ENCODE assay signal across 9 mouse cellular contexts in genomic region chr16:65629186-65629585, GRCm38 (mm10).
DNase-seq lines count a peak whose midpoint lies in the region; ATAC-seq and TF ChIP-seq lines count a peak whose summit lies in the region.
"Had no signal": no experiment of that assay in that cellular context is flagged by ENCODE, and none has a peak within 500 bp of the region (broad histone marks: within the 10 kb centered on the region; RNA-seq: fewer than 3 reads in every experiment).

No protein-coding gene starts in this region.

- DNase-seq in thymus, adult 2 months = peak; percentile 27
- no peak for DNase-seq in thymus, adult 18-20 months
- DNase-seq in cerebellum, adult 11-12 months = peak; percentile 25
- peak; percentile 86 for DNase-seq in forebrain, postnatal 0 days
- peak; percentile 31 to 52 for DNase-seq in left cerebral cortex, adult 8-10 months (ENCODE audit: low spot score in 2 of 2)
- peak; percentile 96 for DNase-seq in midbrain, embryonic 11.5 days (ENCODE audit: low spot score, missing footprints)
- DNase-seq in splenic B cell, adult 2 months (ENCODE audit: low read depth, low spot score) = peak; percentile 72

- no peak for TF ChIP-seq CTCF in thymus, adult 2 months (IDR thresholded peaks at IDR 0.05; ENCODE audit: borderline replicate concordance, control insufficient read depth, extremely low read depth, insufficient read depth, low read length, poor library complexity)
- peak; percentile 74 for TF ChIP-seq CTCF in forebrain, postnatal 0 days (IDR thresholded peaks at IDR 0.05; ENCODE audit: low read depth)

- no peaks in the 10 kb centered on the region for H3K9me3 ChIP-seq in forebrain, postnatal 0 days (ENCODE audit: low read length)
- no peaks in the 10 kb centered on the region for H3K9me3 ChIP-seq in hindbrain, embryonic 16.5 days (ENCODE audit: control insufficient read depth, low read length)
- H3K9me3 ChIP-seq in midbrain, embryonic 11.5 days (ENCODE audit: control insufficient read depth, low read length) = no peaks in the 10 kb centered on the region
- H3K9me3 ChIP-seq: embryonic facial prominence, embryonic 12.5 days had no signal

- H3K36me3 ChIP-seq in thymus, adult 2 months (ENCODE audit: control insufficient read depth, insufficient read depth, low read length) = no peaks in the 10 kb centered on the region
- H3K36me3 ChIP-seq in forebrain, postnatal 0 days (ENCODE audit: insufficient read depth) = no peaks in the 10 kb centered on the region
- H3K36me3 ChIP-seq in hindbrain, embryonic 16.5 days (ENCODE audit: control insufficient read depth, insufficient read depth, low read length) = no peaks in the 10 kb centered on the region
- no peaks in the 10 kb centered on the region for H3K36me3 ChIP-seq in midbrain, embryonic 11.5 days (ENCODE audit: control insufficient read depth, insufficient read depth, low read length)
- no peaks in the 10 kb centered on the region for H3K36me3 ChIP-seq in splenic B cell, adult 2 months (ENCODE audit: control insufficient read depth, insufficient read depth, low read length, poor library complexity, severe bottlenecking)
- H3K36me3 ChIP-seq: embryonic facial prominence, embryonic 12.5 days had no signal

- ATAC-seq in forebrain, postnatal 0 days = peak; percentile 72
- ATAC-seq in hindbrain, embryonic 16.5 days = peak; percentile 67; the same call in 1 of the 2 replicates
- ATAC-seq in midbrain, embryonic 11.5 days (ENCODE audit: low FRiP score) = peak; percentile 67

- 8% methylated on average over 10 of the region's 10 CpGs for WGBS in thymus, adult 2 months
- 8% methylated on average over 10 of the region's 10 CpGs for WGBS in forebrain, postnatal 0 days
- WGBS in hindbrain, embryonic 16.5 days = 8% methylated on average over 10 of the region's 10 CpGs
- 14% methylated on average over 10 of the region's 10 CpGs for WGBS in midbrain, embryonic 11.5 days

- no peak overlapping the region for H3K9ac ChIP-seq in forebrain, postnatal 0 days
- no peak overlapping the region for H3K9ac ChIP-seq in hindbrain, embryonic 16.5 days (ENCODE audit: low read depth, low read length)
- no peak overlapping the region for H3K9ac ChIP-seq in midbrain, embryonic 11.5 days (ENCODE audit: low read length)
- H3K9ac ChIP-seq: embryonic facial prominence, embryonic 12.5 days had no signal

- H3K27me3 ChIP-seq in thymus, adult 2 months (ENCODE audit: control insufficient read depth, insufficient read depth, low read length) = no peaks in the 10 kb centered on the region
- H3K27me3 ChIP-seq in forebrain, postnatal 0 days (ENCODE audit: insufficient read depth, low read length) = no peaks in the 10 kb centered on the region
- no peaks in the 10 kb centered on the region for H3K27me3 ChIP-seq in hindbrain, embryonic 16.5 days (replicated peaks; ENCODE audit: control insufficient read depth, insufficient read depth, low read length)
- H3K27me3 ChIP-seq in midbrain, embryonic 11.5 days (ENCODE audit: control insufficient read depth, insufficient read depth, low read length) = no peaks in the 10 kb centered on the region
- H3K27me3 ChIP-seq in splenic B cell, adult 2 months (ENCODE audit: control insufficient read depth, insufficient read depth, low read length, poor library complexity, severe bottlenecking) = no peaks in the 10 kb centered on the region
- H3K27me3 ChIP-seq: embryonic facial prominence, embryonic 12.5 days had no signal

- TF ChIP-seq POLR2A in thymus, adult 2 months (IDR thresholded peaks at IDR 0.05; ENCODE audit: control insufficient read depth, extremely low read depth, insufficient read depth, low read length, poor library complexity) = no peak

- H3K4me3 ChIP-seq in thymus, adult 2 months (ENCODE audit: control insufficient read depth, insufficient read depth, low read length) = no peak overlapping the region
- no peak overlapping the region for H3K4me3 ChIP-seq in forebrain, postnatal 0 days (ENCODE audit: low read depth, low read length)
- H3K4me3 ChIP-seq in hindbrain, embryonic 16.5 days (ENCODE audit: low read length) = no peak overlapping the region
- H3K4me3 ChIP-seq in midbrain, embryonic 11.5 days (ENCODE audit: low read depth, low read length) = no peak overlapping the region
- H3K4me3 ChIP-seq: embryonic facial prominence, embryonic 12.5 days had no signal

- no peaks in the 10 kb centered on the region for H3K4me1 ChIP-seq in thymus, adult 2 months (replicated peaks; ENCODE audit: control insufficient read depth, insufficient read depth, low read length)
- no peaks in the 10 kb centered on the region; the same call in 1 of the 2 replicates for H3K4me1 ChIP-seq in forebrain, postnatal 0 days (ENCODE audit: insufficient read depth)
- H3K4me1 ChIP-seq in hindbrain, embryonic 16.5 days (ENCODE audit: control insufficient read depth, insufficient read depth, low read depth, low read length) = no peaks in the 10 kb centered on the region
- H3K4me1 ChIP-seq in midbrain, embryonic 11.5 days (ENCODE audit: control insufficient read depth, insufficient read depth, low read length) = no peaks in the 10 kb centered on the region
- H3K4me1 ChIP-seq: embryonic facial prominence, embryonic 12.5 days had no signal

- H3K4me2 ChIP-seq in forebrain, postnatal 0 days (ENCODE audit: low read depth) = no peak overlapping the region
- H3K4me2 ChIP-seq in hindbrain, embryonic 16.5 days (ENCODE audit: low read length) = no peak overlapping the region
- H3K4me2 ChIP-seq in midbrain, embryonic 11.5 days = no peak overlapping the region
- H3K4me2 ChIP-seq: embryonic facial prominence, embryonic 12.5 days had no signal

- no peak overlapping the region for H3K27ac ChIP-seq in thymus, adult 2 months (ENCODE audit: control insufficient read depth, insufficient read depth, low read length)
- H3K27ac ChIP-seq in forebrain, postnatal 0 days (ENCODE audit: low read depth, low read length) = no peak overlapping the region
- H3K27ac ChIP-seq in hindbrain, embryonic 16.5 days (ENCODE audit: low read depth, low read length) = no peak overlapping the region
- H3K27ac ChIP-seq in midbrain, embryonic 11.5 days (ENCODE audit: low read depth, low read length) = no peak overlapping the region
- H3K27ac ChIP-seq: embryonic facial prominence, embryonic 12.5 days had no signal

Comparison
In these comparisons a context has a peak if more than half of its experiments do, and no peak if none do; other contexts are left out.
1. DNase-seq: peak in thymus, adult 2 months (single experiment), cerebellum, adult 11-12 months (single experiment), forebrain, postnatal 0 days (single experiment), left cerebral cortex, adult 8-10 months (2 of 2), midbrain, embryonic 11.5 days (single experiment) and splenic B cell, adult 2 months (single experiment); none in thymus, adult 18-20 months (0 of 2).
2. Peak in every context shown above with its lines, with median percentiles within 50 percentile points of each other: ATAC-seq.